Mouse (Mus musculus): ENCODE data around the gene Rgs11.

DNA sequence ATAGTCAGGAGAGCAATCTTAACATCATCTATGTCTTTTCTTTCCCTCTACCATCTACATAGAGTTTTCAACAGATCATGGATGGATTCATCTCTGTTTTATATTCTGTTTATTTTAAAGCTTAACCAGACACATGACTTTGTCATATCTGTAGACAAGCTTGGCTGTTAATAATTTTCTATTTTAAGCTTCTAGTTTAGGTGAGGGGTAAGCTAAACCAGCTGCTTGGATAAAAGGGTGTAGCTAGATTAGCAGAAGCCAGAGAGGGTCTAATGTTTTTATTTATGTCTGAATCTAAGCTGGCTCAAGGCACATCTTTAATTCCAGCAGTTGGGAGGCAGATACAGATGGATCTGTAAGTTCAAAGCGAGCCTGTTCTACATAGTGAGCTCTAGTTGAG, 40.0 kb upstream of the Rgs11 start:
- TF ChIP-seq GATA1 (IDR thresholded peaks at IDR 0.05; ENCODE audit: borderline replicate concordance, low read length) (no peak), FLI1 (IDR thresholded peaks at IDR 0.05; ENCODE audit: low read length) (no peak)

Data from megakaryocyte, embryonic 14.5 days (primary cell).